Mouse (Mus musculus) forelimb bud, embryonic 11.5 days (tissue): ENCODE results near the gene Slc37a1.

ENCODE experiments used
- DNase-seq: peaks from one replicate; pipeline ENCODE4 v3.0.0-alpha.2; 2012; ENCODE audit warnings: low read depth, low spot score

The Slc37a1 gene

GRCm38 (mm10) chr17:31400294-31400693 lies 113.7 kb downstream of the Slc37a1 start:
- DNase-seq = no peak
